Mouse (Mus musculus) splenic B cell, adult 2 months (primary cell): ENCODE measurements at regions not wholly inside any gene's neighbourhood (a gene's known extent, or its start where the extent isn't known, plus 50 kb on each side); places are given as distances from the start of the nearest gene placed in this dataset.
A peak's percentile ranks its signal among the peaks of the same experiment; 100 is the strongest.

Source experiments
- DNase-seq: peaks from one replicate; pipeline ENCODE4 v3.0.0-alpha.2; 2011; ENCODE audit warnings: low read depth, low spot score
- H3K27me3 ChIP-seq: 2 replicates; pipeline ENCODE4 v1.6.1; 2012; ENCODE audit warnings: mild to moderate bottlenecking, low read length, moderate library complexity, mixed read lengths; ENCODE audit not compliant: control insufficient read depth, poor library complexity, insufficient read depth, severe bottlenecking
- H3K36me3 ChIP-seq: 2 replicates; pipeline ENCODE4 v1.6.1; 2012; ENCODE audit warnings: mild to moderate bottlenecking, low read length, moderate library complexity, mixed read lengths; ENCODE audit not compliant: control insufficient read depth, poor library complexity, insufficient read depth, severe bottlenecking

GRCm38 (mm10) chr7:117918206-117918995 is 197.6 kb downstream of the Rps15a start:
- Histone ChIP-seq H3K36me3 (no peaks in the 10 kb centered on the region), H3K27me3 (no peaks in the 10 kb centered on the region)
- no peak for DNase-seq

- Histone ChIP-seq H3K27me3 (no peaks in the 10 kb centered on the region), H3K36me3 (no peaks in the 10 kb centered on the region)
- no peak for DNase-seq
Measured at GRCm38 (mm10) chr7:117916915-117917314, 199.1 kb downstream of the Rps15a start.

- DNase-seq: no peak
- Histone ChIP-seq H3K27me3 (no peaks in the 10 kb centered on the region), H3K36me3 (no peaks in the 10 kb centered on the region)
Measured at GRCm38 (mm10) chr7:117912453-117912852, 203.5 kb downstream of the Rps15a start.

GRCm38 (mm10) chr7:117911062-117911461 is 204.9 kb downstream of the Rps15a start:
- no peak for DNase-seq
- H3K36me3 ChIP-seq: no peaks in the 10 kb centered on the region
- no peaks in the 10 kb centered on the region for H3K27me3 ChIP-seq

GRCm38 (mm10) chr7:117896528-117896927 is 219.5 kb downstream of the Rps15a start:
- DNase-seq: no peak
- Histone ChIP-seq H3K36me3 (no peaks in the 10 kb centered on the region), H3K27me3 (no peaks in the 10 kb centered on the region; the same call in 1 of the 2 replicates)

GRCm38 (mm10) chr7:117887288-117887687 is 228.7 kb downstream of the Rps15a start:
- Histone ChIP-seq H3K36me3 (no peaks in the 10 kb centered on the region), H3K27me3 (no peaks in the 10 kb centered on the region)
- no peak for DNase-seq

- DNase-seq: peak; percentile 70
- Histone ChIP-seq H3K27me3 (no peaks in the 10 kb centered on the region), H3K36me3 (no peaks in the 10 kb centered on the region)
Measured at GRCm38 (mm10) chr7:117882803-117883202, 233.2 kb downstream of the Rps15a start.

- H3K36me3 ChIP-seq: no peaks in the 10 kb centered on the region
- DNase-seq: no peak
- no peaks in the 10 kb centered on the region for H3K27me3 ChIP-seq
Measured at GRCm38 (mm10) chr7:117878903-117879302, 237.1 kb downstream of the Rps15a start.

- H3K27me3 ChIP-seq: no peaks in the 10 kb centered on the region
- no peaks in the 10 kb centered on the region for H3K36me3 ChIP-seq
- DNase-seq: no peak
Measured at GRCm38 (mm10) chr7:117875241-117875640, 240.7 kb downstream of the Rps15a start.

- H3K36me3 ChIP-seq: no peaks in the 10 kb centered on the region
- H3K27me3 ChIP-seq: no peaks in the 10 kb centered on the region
- no peak for DNase-seq
Measured at GRCm38 (mm10) chr7:117859419-117859818, 256.6 kb downstream of the Rps15a start.

GRCm38 (mm10) chr7:117855955-117856354 is 260.0 kb downstream of the Rps15a start:
- no peak for DNase-seq

GRCm38 (mm10) chr7:117853716-117854115 is 262.3 kb downstream of the Rps15a start:
- DNase-seq: no peak
- Histone ChIP-seq H3K36me3 (no peaks in the 10 kb centered on the region), H3K27me3 (no peaks in the 10 kb centered on the region)

More at GRCm38 (mm10) chr7:117855955-117856354, 260.0 kb downstream of the Rps15a start:
- Histone ChIP-seq H3K36me3 (no peaks in the 10 kb centered on the region), H3K27me3 (no peaks in the 10 kb centered on the region)

GRCm38 (mm10) chr7:117852866-117853265 is 263.1 kb downstream of the Rps15a start:
- Histone ChIP-seq H3K27me3 (no peaks in the 10 kb centered on the region), H3K36me3 (no peaks in the 10 kb centered on the region)
- no peak for DNase-seq

- Histone ChIP-seq H3K27me3 (no peaks in the 10 kb centered on the region), H3K36me3 (no peaks in the 10 kb centered on the region)
- DNase-seq: no peak
Measured at GRCm38 (mm10) chr7:117850822-117851221, 265.2 kb downstream of the Rps15a start.

- Histone ChIP-seq H3K36me3 (no peaks in the 10 kb centered on the region), H3K27me3 (no peaks in the 10 kb centered on the region)
- no peak for DNase-seq
Measured at GRCm38 (mm10) chr7:117846041-117846440, 269.9 kb downstream of the Rps15a start.

- no peaks in the 10 kb centered on the region for H3K27me3 ChIP-seq
- no peak for DNase-seq
- H3K36me3 ChIP-seq: no peaks in the 10 kb centered on the region
Measured at GRCm38 (mm10) chr7:117842780-117843179, 273.2 kb downstream of the Rps15a start.
